Mouse (Mus musculus): ENCODE data around the gene Gabrd. TPM values are rescaled to one million over a fixed set of nuclear protein-coding genes. Genes with fewer than 3 reads are reported as not detected.

Gabrd gene
- total RNA-seq, 2 experiments from 2014 or later = not detected

- intact Hi-C loops (cut with DNase I) = no loop called here
- DNase-seq = no peak
These were observed 10.7 kb downstream of the Gabrd start for GRCm38 (mm10) chr4:155387166-155387565.

GRCm38 (mm10) chr4:155383326-155383725 is 14.6 kb downstream of the Gabrd start:
- intact Hi-C loops (cut with DNase I) = no loop called here
- no peak for DNase-seq

- no peak for DNase-seq
- intact Hi-C loops (cut with DNase I) = no loop called here
These were observed 15.2 kb downstream of the Gabrd start for GRCm38 (mm10) chr4:155382752-155383151.

- DNase-seq = no peak
- intact Hi-C loops (cut with DNase I) = no loop called here
These were observed 15.9 kb downstream of the Gabrd start for GRCm38 (mm10) chr4:155381974-155382373.

- intact Hi-C loops (cut with DNase I) = no loop called here
- DNase-seq = no peak
These were observed 25.8 kb downstream of the Gabrd start for GRCm38 (mm10) chr4:155371797-155372735.

GRCm38 (mm10) chr4:155370737-155371715 is 26.9 kb downstream of the Gabrd start:
- DNase-seq = no peak
- intact Hi-C loops (cut with DNase I) = no loop called here

GRCm38 (mm10) chr4:155368684-155369083 is 29.2 kb downstream of the Gabrd start:
- intact Hi-C loops (cut with DNase I) = loop anchor here (5.0 kb wide), 1 partner anchor 199 kb away; no protein-coding TSS in a partner anchor
- DNase-seq = peak; percentile 74 to 86

GRCm38 (mm10) chr4:155367739-155368138 is 30.2 kb downstream of the Gabrd start:
- intact Hi-C loops (cut with DNase I) = loop anchor here (5.0 kb wide), 1 partner anchor 200 kb away; no protein-coding TSS in a partner anchor
- no peak for DNase-seq

GRCm38 (mm10) chr4:155366784-155367183 is 31.1 kb downstream of the Gabrd start:
- DNase-seq = no peak
- intact Hi-C loops (cut with DNase I) = loop anchor here (5.0 kb wide), 1 partner anchor 201 kb away; no protein-coding TSS in a partner anchor

GRCm38 (mm10) chr4:155362443-155362842 is 35.5 kb downstream of the Gabrd start:
- intact Hi-C loops (cut with DNase I) = no loop called here
- no peak for DNase-seq

GRCm38 (mm10) chr4:155361303-155361791 is 36.6 kb downstream of the Gabrd start, which contains the start of gene Prkcz:
Gene Prkcz (minus strand): TSS chr4:155361361.
- DNase-seq = peak; percentile 62 to 63
- intact Hi-C loops (cut with DNase I) = no loop called here

- DNase-seq = no peak
- intact Hi-C loops (cut with DNase I) = no loop called here
These were observed 37.1 kb downstream of the Gabrd start for GRCm38 (mm10) chr4:155360856-155361255.

GRCm38 (mm10) chr4:155359560-155360464 is 38.1 kb downstream of the Gabrd start:
- intact Hi-C loops (cut with DNase I) = no loop called here
- DNase-seq = no peak

GRCm38 (mm10) chr4:155357601-155358000 is 40.3 kb downstream of the Gabrd start:
- intact Hi-C loops (cut with DNase I) = no loop called here
- no peak for DNase-seq

- no peak for DNase-seq
- intact Hi-C loops (cut with DNase I) = no loop called here
These were observed 41.6 kb downstream of the Gabrd start for GRCm38 (mm10) chr4:155356354-155356753.

- DNase-seq = no peak
- intact Hi-C loops (cut with DNase I) = no loop called here
These were observed 43.4 kb downstream of the Gabrd start for GRCm38 (mm10) chr4:155354546-155354945.

GRCm38 (mm10) chr4:155354035-155354434 is 43.9 kb downstream of the Gabrd start:
- no peak for DNase-seq
- intact Hi-C loops (cut with DNase I) = no loop called here

GRCm38 (mm10) chr4:155352581-155352980 is 45.3 kb downstream of the Gabrd start:
- intact Hi-C loops (cut with DNase I) = no loop called here
- DNase-seq = no peak

GRCm38 (mm10) chr4:155346350-155346749 is 51.6 kb downstream of the Gabrd start:
- intact Hi-C loops (cut with DNase I) = no loop called here
- DNase-seq = no peak

- intact Hi-C loops (cut with DNase I) = no loop called here
- peak; percentile 63 to 67 for DNase-seq
These were observed 52.3 kb downstream of the Gabrd start for GRCm38 (mm10) chr4:155345608-155345953.
